Mouse (Mus musculus): Measurements from ENCODE around the gene Olfr295.

The Olfr295 gene

DNA sequence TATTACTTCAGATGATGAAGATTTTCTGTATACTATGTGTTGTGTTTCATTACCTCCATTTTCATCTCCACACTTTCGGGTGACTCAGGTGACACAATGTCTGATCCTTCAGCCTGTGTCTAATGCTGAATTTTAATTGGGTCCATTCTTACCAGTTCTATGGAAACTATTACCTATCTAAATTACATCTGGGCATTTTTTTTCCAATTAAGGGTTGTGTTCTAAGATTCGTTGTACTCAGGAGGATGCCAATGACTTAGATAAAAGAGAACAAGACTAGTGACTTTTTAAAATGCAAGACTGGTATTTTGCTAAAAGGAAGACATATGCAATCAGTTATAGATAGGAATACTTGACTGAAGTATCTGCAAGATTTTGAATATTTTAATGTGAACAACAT is at the start of gene Olfr295:
Gene Olfr295 (plus strand): TSS at position 301 of the 400 bp plus-strand sequence.
- no peak for DNase-seq

DNA sequence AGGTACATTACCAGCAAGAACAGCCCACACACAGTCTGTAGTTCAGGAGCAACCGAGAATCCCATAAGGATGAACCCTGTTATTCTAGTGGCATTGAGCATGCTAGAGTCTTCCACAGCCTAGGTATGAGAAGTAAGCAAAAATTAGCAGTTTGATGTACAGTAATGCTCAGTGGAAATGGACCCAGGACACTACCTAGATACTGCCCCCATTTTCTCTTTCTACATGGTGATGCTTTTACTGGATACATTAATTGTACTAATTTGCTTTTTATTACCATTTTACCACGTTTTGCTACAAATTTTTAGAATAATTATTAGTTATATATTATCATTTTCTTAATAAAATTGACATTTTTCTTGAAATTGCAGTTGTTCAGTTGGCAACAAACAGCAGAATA is 32.9 kb downstream of the Olfr295 start, which contains the start of gene Olfr294:
Gene Olfr294 (minus strand): TSS at position 101 of the 400 bp plus-strand sequence.
- DNase-seq, result no peak
